Mouse (Mus musculus): Measurements from ENCODE around the gene Fitm1. TPM values are rescaled to one million over a fixed set of nuclear protein-coding genes. Genes with fewer than 3 reads are reported as not detected.

Fitm1 gene
- total and polyA plus RNA-seq, 2 experiments from 2014 or later: 0.25 TPM; not detected in 1

DNA sequence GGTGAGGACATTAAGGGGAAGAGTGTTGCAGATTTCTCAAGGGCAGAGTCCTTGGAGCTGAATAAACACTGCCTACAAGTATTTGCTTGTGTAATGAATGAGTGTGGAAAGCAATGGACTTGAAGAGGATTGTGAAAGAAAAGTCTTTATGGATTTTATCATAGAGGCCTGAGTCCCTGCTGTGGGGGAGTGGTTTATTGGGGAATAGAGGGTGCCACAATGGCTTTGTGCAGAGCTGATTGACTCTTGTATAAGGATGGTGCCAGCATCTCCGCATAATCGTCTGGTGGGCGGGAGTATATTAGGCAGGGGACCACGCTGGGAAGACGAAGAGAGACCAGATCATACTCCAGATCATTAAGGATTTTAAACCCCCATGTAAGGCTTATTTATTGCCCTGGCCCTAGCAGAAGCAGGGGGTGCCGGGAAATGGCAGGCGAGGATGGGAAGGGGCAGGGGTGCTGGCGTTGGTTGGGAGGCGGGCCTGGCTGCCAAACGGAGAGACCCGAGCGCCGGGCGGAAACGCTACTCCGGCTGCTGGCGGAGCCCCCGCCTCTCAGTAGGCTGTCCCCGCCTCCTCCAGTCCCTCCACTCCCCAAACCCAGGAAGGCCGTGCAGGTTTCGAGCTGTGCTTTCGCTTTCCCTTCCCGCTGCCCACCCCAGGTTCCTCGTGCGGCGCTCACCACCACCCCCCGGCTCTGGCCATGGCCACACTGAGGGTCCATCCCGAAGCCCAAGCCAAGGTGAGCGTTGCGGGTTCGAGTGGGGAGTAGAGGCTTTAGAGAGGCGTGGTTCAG lies 2.7 kb downstream of the Fitm1 start, which contains the start of gene Psme1:
Gene Psme1, plus strand, starts transcription at position 253 of the 797 bp plus-strand sequence.
- peak; percentile 92 for DNase-seq (ENCODE audit: low spot score)
- peak; percentile 95 for ATAC-seq
- peaks cover 9% of the 10 kb centered on the region; the same call in 1 of the 2 replicates for H3K36me3 ChIP-seq (ENCODE audit: insufficient read depth, low read length)
- H3K27me3 ChIP-seq (ENCODE audit: insufficient read depth, low read length): no peaks in the 10 kb centered on the region
- H3K9ac ChIP-seq (replicated peaks; ENCODE audit: low read length): peak within 1 kb of the TSS; percentile 83
- TF ChIP-seq CTCF (IDR thresholded peaks at IDR 0.05; ENCODE audit: low read depth): no peak
- under 1% methylated on average over 31 of the region's 32 CpGs for WGBS
- H3K4me2 ChIP-seq (ENCODE audit: low read depth, low read length): peak within 1 kb of the TSS; percentile 92
- H3K27ac ChIP-seq: peak within 1 kb of the TSS; percentile 85
- H3K4me1 ChIP-seq (ENCODE audit: insufficient read depth, low read length): no peaks in the 10 kb centered on the region
- H3K9me3 ChIP-seq (ENCODE audit: low read length): no peaks in the 10 kb centered on the region
- H3K4me3 ChIP-seq (ENCODE audit: low read length): peak within 1 kb of the TSS; percentile 57

DNA sequence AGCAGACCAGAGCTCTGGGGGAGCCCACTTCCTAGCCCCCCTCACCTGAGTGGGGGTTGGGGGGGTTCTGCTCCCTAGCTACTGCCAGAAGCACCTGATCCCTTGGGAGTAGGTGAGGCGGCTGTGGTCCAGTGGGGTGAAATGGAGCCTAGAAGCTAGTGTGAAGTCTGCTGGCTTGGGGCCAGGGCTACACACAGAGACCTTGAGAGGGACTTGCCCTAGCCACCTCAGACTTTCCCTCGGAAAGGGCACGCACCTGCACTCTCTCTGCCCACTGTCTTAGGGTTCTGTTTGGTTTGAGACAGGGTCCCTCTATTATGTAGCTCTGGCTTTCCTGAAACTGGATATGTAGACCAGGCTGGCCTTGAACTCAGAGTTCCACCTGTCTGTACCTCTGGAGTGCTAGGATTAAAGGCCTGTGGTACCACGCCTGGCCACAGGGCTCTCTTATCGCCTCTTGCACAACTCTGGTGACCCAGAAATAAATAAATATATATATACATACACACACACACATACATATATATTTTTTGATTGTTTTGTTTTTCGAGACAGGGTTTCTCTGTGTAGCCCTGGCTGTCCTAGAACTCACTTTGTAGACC lies 3.4 kb downstream of the Fitm1 start:
- Histone ChIP-seq H3K27me3 (ENCODE audit: insufficient read depth, low read length) (no peaks in the 10 kb centered on the region), H3K36me3 (ENCODE audit: insufficient read depth, low read length) (peaks cover 9% of the 10 kb centered on the region; the same call in 1 of the 2 replicates), H3K4me3 (ENCODE audit: low read length) (peak overlapping the region; percentile 57), H3K9ac (replicated peaks; ENCODE audit: low read length) (peak overlapping the region; percentile 83), H3K4me1 (ENCODE audit: insufficient read depth, low read length) (no peaks in the 10 kb centered on the region), H3K4me2 (ENCODE audit: low read depth, low read length) (peak overlapping the region; percentile 92), H3K27ac (peak overlapping the region; percentile 85), H3K9me3 (ENCODE audit: low read length) (no peaks in the 10 kb centered on the region)
- TF ChIP-seq CTCF (IDR thresholded peaks at IDR 0.05; ENCODE audit: low read depth): no peak
- peak; percentile 24 for ATAC-seq
- 38% methylated on average over 6 of the region's 6 CpGs for WGBS
- DNase-seq (ENCODE audit: low spot score): peak; percentile 64

DNA sequence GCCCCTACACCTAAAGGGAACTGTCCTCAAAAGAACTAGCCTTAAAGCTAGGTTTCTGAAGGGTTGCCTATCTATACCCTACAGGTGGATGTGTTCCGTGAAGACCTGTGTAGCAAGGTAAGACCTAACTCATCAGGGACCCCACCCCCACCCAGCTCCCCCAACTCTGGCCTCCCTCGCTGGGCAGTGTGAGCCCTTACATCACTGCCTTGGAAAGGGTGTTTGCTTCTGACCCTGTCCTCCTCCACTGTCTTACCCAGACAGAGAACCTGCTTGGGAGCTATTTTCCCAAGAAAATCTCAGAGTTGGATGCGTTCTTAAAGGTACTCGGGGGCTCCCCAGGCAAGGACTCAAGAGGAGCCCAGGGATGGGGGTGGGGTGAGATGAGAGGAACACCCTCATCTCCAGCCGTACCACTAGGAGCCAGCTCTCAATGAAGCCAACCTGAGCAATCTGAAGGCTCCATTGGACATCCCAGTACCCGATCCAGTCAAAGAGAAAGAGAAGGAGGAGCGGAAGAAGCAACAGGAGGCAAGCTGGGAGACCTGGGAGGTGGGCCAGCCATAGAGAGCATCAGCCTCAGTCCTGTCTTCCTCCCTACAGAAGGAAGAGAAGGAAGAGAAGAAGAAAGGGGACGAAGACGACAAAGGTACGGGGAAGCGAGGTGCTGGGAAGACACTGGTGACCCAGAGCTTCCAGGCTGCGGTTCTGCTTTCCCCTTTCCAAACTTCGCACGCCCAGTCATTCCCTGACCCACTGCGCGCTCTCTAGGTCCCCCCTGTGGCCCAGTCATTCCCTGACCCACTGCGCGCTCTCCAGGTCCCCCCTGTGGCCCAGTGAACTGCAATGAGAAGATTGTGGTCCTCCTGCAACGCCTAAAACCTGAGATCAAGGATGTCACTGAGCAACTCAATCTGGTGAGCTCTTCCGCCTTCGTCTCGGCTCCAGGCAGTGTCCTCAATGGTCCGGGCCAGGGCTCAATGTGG lies 4.4 kb downstream of the Fitm1 start:
- ATAC-seq (no peak), DNase-seq (ENCODE audit: low spot score) (no peak)
- Histone ChIP-seq H3K4me2 (ENCODE audit: low read depth, low read length) (no peak overlapping the region), H3K4me1 (ENCODE audit: insufficient read depth, low read length) (0 out of 2 replicates have a peak, but pooled peaks cover 5% of the 10 kb centered on the region), H3K4me3 (ENCODE audit: low read length) (no peak overlapping the region), H3K9ac (replicated peaks; ENCODE audit: low read length) (no peak overlapping the region), H3K36me3 (ENCODE audit: insufficient read depth, low read length) (peaks cover 9% of the 10 kb centered on the region; the same call in 1 of the 2 replicates), H3K27me3 (ENCODE audit: insufficient read depth, low read length) (no peaks in the 10 kb centered on the region), H3K9me3 (ENCODE audit: low read length) (no peaks in the 10 kb centered on the region), H3K27ac (no peak overlapping the region)
- 85% methylated on average over 23 of the region's 23 CpGs for WGBS
- TF ChIP-seq CTCF (IDR thresholded peaks at IDR 0.05; ENCODE audit: low read depth): no peak

DNA sequence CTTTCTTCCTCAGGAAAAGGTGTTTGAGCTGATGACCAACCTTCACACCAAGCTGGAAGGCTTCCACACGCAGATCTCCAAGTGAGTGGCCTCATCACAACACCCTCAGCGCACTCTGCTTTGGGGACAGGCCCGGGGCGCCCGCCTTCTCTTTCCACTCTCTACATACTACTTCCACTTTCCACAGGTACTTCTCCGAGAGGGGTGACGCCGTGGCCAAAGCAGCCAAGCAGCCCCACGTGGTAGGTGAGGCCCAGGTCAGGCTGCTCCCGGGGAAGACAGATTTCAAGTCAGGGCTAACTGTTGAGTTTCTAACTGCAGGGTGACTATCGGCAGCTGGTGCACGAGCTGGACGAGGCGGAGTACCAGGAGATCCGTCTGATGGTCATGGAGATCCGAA lies 5.3 kb downstream of the Fitm1 start:
- Histone ChIP-seq H3K4me3 (ENCODE audit: low read length) (no peak overlapping the region), H3K9me3 (ENCODE audit: low read length) (no peaks in the 10 kb centered on the region), H3K4me1 (ENCODE audit: insufficient read depth, low read length) (0 out of 2 replicates have a peak, but pooled peaks cover 9% of the 10 kb centered on the region), H3K4me2 (ENCODE audit: low read depth, low read length) (no peak overlapping the region), H3K9ac (replicated peaks; ENCODE audit: low read length) (no peak overlapping the region), H3K36me3 (ENCODE audit: insufficient read depth, low read length) (peaks cover 9% of the 10 kb centered on the region; the same call in 1 of the 2 replicates), H3K27me3 (ENCODE audit: insufficient read depth, low read length) (no peaks in the 10 kb centered on the region), H3K27ac (no peak overlapping the region)
- whole genome bisulfite sequencing: 94% methylated on average over 16 of the region's 16 CpGs
- ATAC-seq (no peak), DNase-seq (ENCODE audit: low spot score) (no peak)
- no peak for TF ChIP-seq CTCF (IDR thresholded peaks at IDR 0.05; ENCODE audit: low read depth)

DNA sequence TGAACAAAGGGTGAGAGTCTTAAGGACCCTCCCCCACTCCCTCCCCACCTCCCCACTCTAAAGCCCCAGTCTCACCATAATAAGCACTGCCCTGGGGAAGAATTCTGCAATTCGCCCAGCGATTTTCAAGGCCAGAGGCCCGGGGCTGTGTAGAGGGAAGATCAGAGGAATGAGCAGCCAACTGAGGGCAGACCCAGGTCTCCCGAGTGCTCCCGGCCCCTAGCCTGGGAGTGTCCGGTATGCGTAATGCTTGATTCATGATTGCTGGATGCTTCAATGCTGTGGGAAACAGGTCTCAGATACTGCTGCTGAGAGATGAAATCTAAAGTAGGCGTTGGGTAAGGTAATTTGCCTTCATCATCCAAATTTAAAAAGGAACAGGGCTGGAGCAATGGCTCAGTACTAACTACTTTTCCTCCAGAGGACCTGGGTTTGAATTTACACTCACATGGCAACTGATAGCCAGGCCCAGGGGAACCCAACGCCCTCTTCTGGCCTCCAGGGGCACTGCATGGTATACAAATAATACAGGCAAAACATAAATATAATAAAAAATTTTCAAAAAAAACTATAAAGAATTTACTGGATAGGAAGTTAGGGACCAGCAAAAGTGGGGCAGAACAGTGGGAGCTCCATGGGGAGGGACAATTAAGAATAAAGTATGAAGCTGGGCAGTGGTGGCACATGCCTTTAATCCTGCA lies 6.7 kb downstream of the Fitm1 start:
- Histone ChIP-seq H3K27ac (no peak overlapping the region), H3K9ac (replicated peaks; ENCODE audit: low read length) (no peak overlapping the region), H3K36me3 (ENCODE audit: insufficient read depth, low read length) (peaks cover 9% of the 10 kb centered on the region; the same call in 1 of the 2 replicates), H3K4me3 (ENCODE audit: low read length) (no peak overlapping the region), H3K4me1 (ENCODE audit: insufficient read depth, low read length) (0 out of 2 replicates have a peak, but pooled peaks cover 9% of the 10 kb centered on the region), H3K9me3 (ENCODE audit: low read length) (no peaks in the 10 kb centered on the region), H3K27me3 (ENCODE audit: insufficient read depth, low read length) (no peaks in the 10 kb centered on the region), H3K4me2 (ENCODE audit: low read depth, low read length) (no peak overlapping the region)
- 82% methylated on average over 9 of the region's 9 CpGs for WGBS
- DNase-seq (ENCODE audit: low spot score) (no peak), ATAC-seq (no peak)
- peak; percentile 50 for TF ChIP-seq CTCF (IDR thresholded peaks at IDR 0.05; ENCODE audit: low read depth)

Measured in hindbrain, postnatal 0 days (tissue).